Mouse (Mus musculus) B cell, adult (primary cell): ENCODE measurements around the gene Cd247. TPM values are rescaled to one million over a fixed set of nuclear protein-coding genes. Genes with fewer than 3 reads are reported as not detected.

Experiments
- total RNA-seq: library from RNA; stranded (reverse); gene quantifications from 4 replicates; pipeline ENCODE4 v1.2.4, GENCODE M21; 2023; ENCODE audit not compliant: inconsistent age

Gene Cd247
- 1.0 to 3.1 TPM (median 1.6 TPM) in 4 replicates for total RNA-seq

GRCm38 (mm10) chr1:165788511-165788910 lies at the start of gene Cd247:
Gene Cd247, plus strand, starts transcription at chr1:165788681.

GRCm38 (mm10) chr1:165763635-165764372 lies 24.7 kb upstream of the Cd247 start, which contains the start of gene Creg1:
Gene Creg1, plus strand, starts transcription at chr1:165763746.

Other genes with a start within 250 kb of the Cd247 start
- gene Mpzl1, start 154.1 kb upstream of the Cd247 start, total RNA-seq = 1.2 to 1.8 TPM (median 1.3 TPM) in 4 replicates
- 275 to 296 TPM (median 286 TPM) in 4 replicates for gene Rcsd1, start 78.9 kb upstream of the Cd247 start, total RNA-seq
- gene Creg1, start 24.9 kb upstream of the Cd247 start, total RNA-seq = 9.1 to 15.9 TPM (median 14.7 TPM) in 4 replicates
- gene Pou2f1, start 214.0 kb downstream of the Cd247 start, total RNA-seq = 62.5 to 80.9 TPM (median 76.3 TPM) in 4 replicates